Comparison of ENCODE assay signal across 9 mouse cellular contexts in genomic region chr3:103429227-103429788, GRCm38 (mm10).
DNase-seq lines count a peak whose midpoint lies in the region; TF ChIP-seq lines count a peak whose summit lies in the region.
"Had no signal": no experiment of that assay in that cellular context is flagged by ENCODE, and none has a peak within 500 bp of the region (broad histone marks: within the 10 kb centered on the region; RNA-seq: fewer than 3 reads in every experiment).

No protein-coding gene starts in this region.

- H3K9me3 ChIP-seq in ES-E14 (ENCODE audit: control insufficient read depth, insufficient read depth, low read depth, low read length) = no peaks in the 10 kb centered on the region

- DNase-seq in heart, postnatal 36 days = peak; percentile 18 to 38
- no peak for DNase-seq in heart, adult 8-10 months (ENCODE audit: low spot score)
- DNase-seq in 3134 (ENCODE audit: extremely low read depth, insufficient read length, low spot score) (peak; percentile 38), ES-E14 (ENCODE audit: low read depth, low spot score) (peak; percentile 42)
- DNase-seq in splenic B cell, adult 2 months (ENCODE audit: low read depth, low spot score) = peak; percentile 49
- no peak for DNase-seq in ovary, postnatal 36 days (ENCODE audit: low spot score)
- no peak for DNase-seq in ovary, postnatal 14 days (ENCODE audit: low spot score)

- no peak overlapping the region for H3K9ac ChIP-seq in ES-E14 (ENCODE audit: insufficient read depth, low read depth, low read length, poor library complexity, severe bottlenecking)

- no peak overlapping the region for H3K27ac ChIP-seq in ES-E14 (ENCODE audit: insufficient read depth, low read depth, low read length, poor library complexity, severe bottlenecking)
- H3K27ac ChIP-seq in cortical plate, adult 2 months (ENCODE audit: insufficient read depth, low read length) = no peak overlapping the region

- no peak overlapping the region for H3K4me3 ChIP-seq in ES-E14 (ENCODE audit: insufficient read depth in 1 of 2, low read depth in 1 of 2, low read length in 2 of 2, poor library complexity in 1 of 2, severe bottlenecking in 1 of 2)
- no peak overlapping the region for H3K4me3 ChIP-seq in cortical plate, adult 2 months (ENCODE audit: insufficient read depth, low read length)
- H3K4me3 ChIP-seq: megakaryocyte, embryonic 14.5 days had no signal

- H3K4me1 ChIP-seq in ES-E14 (ENCODE audit: control insufficient read depth in 2 of 2, insufficient read depth in 2 of 2, low read length in 2 of 2, poor library complexity in 1 of 2) = no peaks in the 10 kb centered on the region
- no peaks in the 10 kb centered on the region for H3K4me1 ChIP-seq in cortical plate, adult 2 months (ENCODE audit: control insufficient read depth, insufficient read depth, low read length)

- peak; percentile 48; the same call in 1 of the 2 replicates for TF ChIP-seq CTCF in cortical plate, adult 2 months (IDR thresholded peaks at IDR 0.05; ENCODE audit: extremely low read depth, insufficient read depth, low read length)

- H3K27me3 ChIP-seq in splenic B cell, adult 2 months (ENCODE audit: control insufficient read depth, insufficient read depth, low read length, poor library complexity, severe bottlenecking) = no peaks in the 10 kb centered on the region

- intact Hi-C loops in heart, postnatal 36 days (cut with DNase I) = no loop called here

- in situ Hi-C loops in ES-E14 (cut with MboI; ENCODE audit: low sequenced_read_pairs in 2 of 2, unreplicated experiment in 2 of 2) = no loop called here

- no peaks in the 10 kb centered on the region for H3K36me3 ChIP-seq in ES-E14 (ENCODE audit: control insufficient read depth, insufficient read depth, low read length, poor library complexity, severe bottlenecking)
- no peaks in the 10 kb centered on the region for H3K36me3 ChIP-seq in splenic B cell, adult 2 months (ENCODE audit: control insufficient read depth, insufficient read depth, low read length, poor library complexity, severe bottlenecking)

- no peak for TF ChIP-seq POLR2A in cortical plate, adult 2 months (IDR thresholded peaks at IDR 0.05; ENCODE audit: extremely low read depth, insufficient read depth, low read length)

TF ChIP-seq in ES-E14, 5 proteins besides CTCF, POLR2A, EP300 and RAD21:
- TF ChIP-seq MAFK (IDR thresholded peaks at IDR 0.05; ENCODE audit: insufficient read depth, low read depth, low read length) (no peak), HCFC1 (IDR thresholded peaks at IDR 0.05; ENCODE audit: borderline replicate concordance, insufficient read depth, low read length) (no peak), CHD2 (IDR thresholded peaks at IDR 0.05; ENCODE audit: low read depth, low read length) (no peak), ZC3H11A (IDR thresholded peaks at IDR 0.05; ENCODE audit: borderline replicate concordance, low read depth, low read length) (no peak), ZNF384 (IDR thresholded peaks at IDR 0.05; ENCODE audit: low read depth, low read length) (no peak)

Comparison
In these comparisons a context has a peak if more than half of its experiments do, and no peak if none do; other contexts are left out.
1. DNase-seq: peak in heart, postnatal 36 days (2 of 2), 3134 (single experiment), ES-E14 (single experiment) and splenic B cell, adult 2 months (single experiment); none in heart, adult 8-10 months (single experiment), ovary, postnatal 36 days (single experiment) and ovary, postnatal 14 days (single experiment).